In the genomic region with DNA sequence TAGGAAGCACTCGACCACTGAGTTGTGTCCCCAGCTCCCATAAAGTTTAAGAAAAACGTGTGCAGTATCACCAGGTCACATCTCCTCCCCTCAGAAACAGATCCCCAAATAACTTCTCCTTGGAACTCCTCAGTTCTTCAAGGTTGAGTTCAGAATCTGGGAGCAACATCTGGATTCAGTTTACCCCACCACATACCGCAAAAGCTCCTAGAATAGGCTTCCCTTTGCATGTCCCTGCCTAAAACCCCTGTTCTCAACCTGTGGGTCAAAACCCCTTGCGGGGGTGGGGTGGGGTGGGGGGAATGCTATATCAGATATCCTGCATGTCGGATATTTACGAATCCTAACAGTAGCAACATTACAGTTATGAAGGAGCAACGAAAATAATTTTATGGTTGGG, we compare ENCODE assay signal across 19 mouse cellular contexts. TPM values are rescaled to one million over a fixed set of nuclear protein-coding genes. Genes with fewer than 3 reads are reported as not detected.
DNase-seq lines count a peak whose midpoint lies in the region; ATAC-seq and TF ChIP-seq lines count a peak whose summit lies in the region.
"Had no signal": no experiment of that assay in that cellular context is flagged by ENCODE, and none has a peak within 500 bp of the region (broad histone marks: within the 10 kb centered on the region; RNA-seq: fewer than 3 reads in every experiment).

No protein-coding gene starts in this region.

- H3K27ac ChIP-seq in heart, postnatal 0 days (ENCODE audit: low read depth): 0 out of 2 replicates have a peak overlapping the region, but pooled peaks have one; percentile 89
- H3K27ac ChIP-seq in embryonic facial prominence, embryonic 14.5 days (replicated peaks; ENCODE audit: low read depth, low read length): peak overlapping the region; percentile 53
- H3K27ac ChIP-seq in liver, embryonic 13.5 days: peak overlapping the region; percentile 99
- H3K27ac ChIP-seq: forebrain, embryonic 15.5 days; left cerebral cortex, adult 2 months; midbrain, embryonic 15.5 days had no signal

- H3K36me3 ChIP-seq in heart, postnatal 0 days (replicated peaks; ENCODE audit: control insufficient read depth, insufficient read depth, low read length): peaks cover 18% of the 10 kb centered on the region
- H3K36me3 ChIP-seq in embryonic facial prominence, embryonic 14.5 days (ENCODE audit: control insufficient read depth, insufficient read depth, low read length): peaks cover 12% of the 10 kb centered on the region
- H3K36me3 ChIP-seq in liver, embryonic 13.5 days: peaks cover 41% of the 10 kb centered on the region
- H3K36me3 ChIP-seq: midbrain, embryonic 15.5 days had no signal

- DNase-seq in heart, postnatal 0 days (ENCODE audit: low spot score): no peak
- DNase-seq in heart, postnatal 25 days (ENCODE audit: low spot score): no peak
- peak; percentile 66 for DNase-seq in embryo, embryonic 10.5 days (ENCODE audit: low spot score)
- peak; percentile 56 for DNase-seq in embryonic facial prominence, embryonic 14.5 days (ENCODE audit: low spot score)
- DNase-seq in liver, embryonic 13.5 days: no peak
- DNase-seq in MN1 (ENCODE audit: low spot score): no peak
- no peak for DNase-seq in lung, postnatal 36 days
- DNase-seq: adrenal gland, adult 2 months; heart, adult 11 months; right cerebral cortex, postnatal 14 days had no signal

- no peak for TF ChIP-seq EP300 in heart, postnatal 0 days (IDR thresholded peaks at IDR 0.05; ENCODE audit: low read depth)

- 72% methylated on average over 7 of the region's 7 CpGs for WGBS in heart, postnatal 0 days
- 32% methylated on average over 7 of the region's 7 CpGs for WGBS in embryonic facial prominence, embryonic 14.5 days
- 60% methylated on average over 7 of the region's 7 CpGs for WGBS in liver, embryonic 13.5 days (ENCODE audit: insufficient replicate concordance)

- H3K4me3 ChIP-seq in heart, postnatal 0 days (ENCODE audit: low read depth, low read length): no peak overlapping the region
- H3K4me3 ChIP-seq in embryonic facial prominence, embryonic 14.5 days (ENCODE audit: low read depth, low read length): no peak overlapping the region
- peak overlapping the region; percentile 33; the same call in 1 of the 2 replicates for H3K4me3 ChIP-seq in liver, embryonic 13.5 days (replicated peaks)
- H3K4me3 ChIP-seq: forebrain, embryonic 15.5 days; left cerebral cortex, adult 2 months; midbrain, embryonic 15.5 days had no signal

- no peak for ATAC-seq in heart, postnatal 0 days (ENCODE audit: insufficient read depth, low read depth)
- ATAC-seq in embryonic facial prominence, embryonic 14.5 days (ENCODE audit: low read depth): no peak
- no peak for ATAC-seq in liver, embryonic 13.5 days (ENCODE audit: low read depth)
- ATAC-seq in cerebellum, adult (ENCODE audit: insufficient number of reproducible peaks, low FRiP score, low TSS enrichment): no peak
- ATAC-seq: CD4-positive, CD25-positive, alpha-beta regulatory T cell, adult 4 months; forebrain, embryonic 15.5 days; lung, postnatal 0 days; midbrain, embryonic 15.5 days; Patski had no signal

- no peak overlapping the region for H3K9ac ChIP-seq in heart, postnatal 0 days (replicated peaks; ENCODE audit: low read depth, low read length)
- H3K9ac ChIP-seq in embryonic facial prominence, embryonic 14.5 days (ENCODE audit: low read depth, low read length): no peak overlapping the region
- H3K9ac ChIP-seq in liver, embryonic 13.5 days: peak overlapping the region; percentile 78
- H3K9ac ChIP-seq: forebrain, embryonic 15.5 days; midbrain, embryonic 15.5 days had no signal

- intact Hi-C loops in heart, postnatal 25 days (cut with DNase I): no loop called here

- peaks cover 54% of the 10 kb centered on the region for H3K4me1 ChIP-seq in heart, postnatal 0 days (ENCODE audit: control insufficient read depth, insufficient read depth)
- peaks cover 60% of the 10 kb centered on the region for H3K4me1 ChIP-seq in embryonic facial prominence, embryonic 14.5 days (ENCODE audit: control insufficient read depth, insufficient read depth, low read length)
- H3K4me1 ChIP-seq in liver, embryonic 13.5 days (replicated peaks): peaks cover 92% of the 10 kb centered on the region

- no peak for TF ChIP-seq CTCF in heart, postnatal 0 days (IDR thresholded peaks at IDR 0.05; ENCODE audit: low read depth)

- H3K9me3 ChIP-seq in heart, postnatal 0 days (replicated peaks; ENCODE audit: control insufficient read depth, low read length): no peaks in the 10 kb centered on the region
- H3K9me3 ChIP-seq in embryonic facial prominence, embryonic 14.5 days (ENCODE audit: control insufficient read depth, low read length): no peaks in the 10 kb centered on the region
- H3K9me3 ChIP-seq in liver, embryonic 13.5 days (replicated peaks): no peaks in the 10 kb centered on the region
- H3K9me3 ChIP-seq: forebrain, embryonic 15.5 days; midbrain, embryonic 15.5 days had no signal

- no peaks in the 10 kb centered on the region for H3K27me3 ChIP-seq in heart, postnatal 0 days (ENCODE audit: control insufficient read depth, insufficient read depth, low read length)
- no peaks in the 10 kb centered on the region for H3K27me3 ChIP-seq in embryonic facial prominence, embryonic 14.5 days (replicated peaks; ENCODE audit: control insufficient read depth, insufficient read depth, low read length)
- no peaks in the 10 kb centered on the region for H3K27me3 ChIP-seq in liver, embryonic 13.5 days
- H3K27me3 ChIP-seq: forebrain, embryonic 15.5 days; midbrain, embryonic 15.5 days; Patski had no signal

- H3K4me2 ChIP-seq in heart, postnatal 0 days (ENCODE audit: low read depth, low read length): no peak overlapping the region
- H3K4me2 ChIP-seq in embryonic facial prominence, embryonic 14.5 days (ENCODE audit: low read depth, low read length): 0 out of 2 replicates have a peak overlapping the region, but pooled peaks have one; percentile 1
- peak overlapping the region; percentile 68 for H3K4me2 ChIP-seq in liver, embryonic 13.5 days
- H3K4me2 ChIP-seq: forebrain, embryonic 15.5 days; midbrain, embryonic 15.5 days had no signal

RNA-seq across cellular contexts. Expression of gene Eef2k, which starts 20.0 kb away (rescaled TPM):
- 31.9 and 48.2 TPM in 2 replicates for total RNA-seq in heart, postnatal 0 days (2014; rRNA removed; ENCODE audit: low replicate concordance)
- 22.7 and 23.6 TPM in 2 replicates for polyA plus RNA-seq in heart, postnatal 0 days (2015; fragmentation: Nextera tagmentation; extraction: Ambion mirVana)
- total RNA-seq in heart, postnatal 25 days (2021): 10 to 100 TPM; 27.7 to 32.5 TPM
- polyA plus RNA-seq in embryonic facial prominence, embryonic 14.5 days (2014; fragmentation: Nextera tagmentation; extraction: Ambion mirVana): 19.6 and 22.2 TPM in 2 replicates
- 42.2 and 44.2 TPM in 2 replicates for polyA plus RNA-seq in liver, embryonic 13.5 days (2015; fragmentation: Nextera tagmentation; extraction: Ambion mirVana)

RNA-seq across cellular contexts. Expression of gene Gm5737, which starts 50.5 kb away (rescaled TPM):
- not detected in 2 replicates for total RNA-seq in heart, postnatal 0 days (2014; rRNA removed; ENCODE audit: low replicate concordance)
- not detected in 2 replicates for polyA plus RNA-seq in heart, postnatal 0 days (2015; fragmentation: Nextera tagmentation; extraction: Ambion mirVana)
- not detected for total RNA-seq in heart, postnatal 25 days (2021)
- polyA plus RNA-seq in embryonic facial prominence, embryonic 14.5 days (2014; fragmentation: Nextera tagmentation; extraction: Ambion mirVana): not detected in 2 replicates
- polyA plus RNA-seq in liver, embryonic 13.5 days (2015; fragmentation: Nextera tagmentation; extraction: Ambion mirVana): not detected in 2 replicates
- total RNA-seq: adrenal gland, adult 2 months had no signal
- polyA plus RNA-seq: adrenal gland, adult 2 months; CD4-positive, CD25-positive, alpha-beta regulatory T cell, adult 4 months; forebrain, embryonic 15.5 days; large intestine, adult 2 months; lung, postnatal 0 days; neural tube, embryonic 14.5 days; Patski had no signal

RNA-seq across cellular contexts. Expression of gene Polr3e, which starts 54.9 kb away (rescaled TPM):
- 14.5 and 20.6 TPM in 2 replicates for total RNA-seq in heart, postnatal 0 days (2014; rRNA removed; ENCODE audit: low replicate concordance)
- 11.5 and 12.2 TPM in 2 replicates for polyA plus RNA-seq in heart, postnatal 0 days (2015; fragmentation: Nextera tagmentation; extraction: Ambion mirVana)
- 1 to 10 TPM; 8.2 to 8.7 TPM for total RNA-seq in heart, postnatal 25 days (2021)
- 21.8 and 26.2 TPM in 2 replicates for polyA plus RNA-seq in embryonic facial prominence, embryonic 14.5 days (2014; fragmentation: Nextera tagmentation; extraction: Ambion mirVana)
- 19.3 and 21.1 TPM in 2 replicates for polyA plus RNA-seq in liver, embryonic 13.5 days (2015; fragmentation: Nextera tagmentation; extraction: Ambion mirVana)

Comparison
In these comparisons a context has a peak if more than half of its experiments do, and no peak if none do; other contexts are left out.
1. DNase-seq: peak in embryo, embryonic 10.5 days (single experiment) and embryonic facial prominence, embryonic 14.5 days (single experiment); none in heart, postnatal 0 days (single experiment), heart, postnatal 25 days (single experiment), liver, embryonic 13.5 days (single experiment), MN1 (single experiment) and lung, postnatal 36 days (single experiment).
2. Peak in every context shown above with its lines, with median percentiles within 50 percentile points of each other: H3K27ac ChIP-seq.